Mouse (Mus musculus): ENCODE results near the gene Kctd13. TPM values are rescaled to one million over a fixed set of nuclear protein-coding genes. Genes with fewer than 3 reads are reported as not detected.

Kctd13 gene
- 10 to 100 TPM; 31.6 to 38.0 TPM for polyA plus RNA-seq (2017; shearing (Covaris generic))

GRCm38 (mm10) chr7:126928384-126929037, at the start of gene Kctd13:
Gene Kctd13 (plus strand): TSS chr7:126928879.

GRCm38 (mm10) chr7:126884286-126885164, 44.2 kb upstream of the Kctd13 start, which contains the start of gene Taok2:
Gene Taok2 (minus strand): TSS chr7:126884703.

GRCm38 (mm10) chr7:126922624-126923060, 6.0 kb upstream of the Kctd13 start, which contains the start of gene Tmem219:
Gene Tmem219 (minus strand): TSS chr7:126922917.

DNA sequence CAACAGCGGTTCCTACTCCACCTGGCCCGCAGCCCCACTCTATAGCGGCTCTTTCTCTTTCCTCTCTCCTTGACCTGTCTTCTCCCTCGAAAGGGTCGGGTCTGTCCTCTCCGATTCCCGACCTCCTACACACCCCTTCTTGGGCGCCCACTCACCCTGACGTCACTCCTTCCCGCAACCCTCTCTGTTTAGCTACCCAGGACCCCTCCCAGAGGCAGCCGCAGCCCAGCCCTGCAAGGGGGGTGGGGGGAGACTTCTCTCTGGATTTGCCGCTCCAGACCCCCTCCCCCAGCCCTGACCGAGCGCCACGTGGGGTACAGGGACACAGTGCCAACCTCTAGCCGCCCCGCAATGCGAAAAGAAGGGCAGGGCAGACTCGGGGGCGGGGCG, 20.7 kb downstream of the Kctd13 start, which contains the start of gene Asphd1:
Gene Asphd1 (minus strand): TSS at position 180 of the 390 bp plus-strand sequence.

DNA sequence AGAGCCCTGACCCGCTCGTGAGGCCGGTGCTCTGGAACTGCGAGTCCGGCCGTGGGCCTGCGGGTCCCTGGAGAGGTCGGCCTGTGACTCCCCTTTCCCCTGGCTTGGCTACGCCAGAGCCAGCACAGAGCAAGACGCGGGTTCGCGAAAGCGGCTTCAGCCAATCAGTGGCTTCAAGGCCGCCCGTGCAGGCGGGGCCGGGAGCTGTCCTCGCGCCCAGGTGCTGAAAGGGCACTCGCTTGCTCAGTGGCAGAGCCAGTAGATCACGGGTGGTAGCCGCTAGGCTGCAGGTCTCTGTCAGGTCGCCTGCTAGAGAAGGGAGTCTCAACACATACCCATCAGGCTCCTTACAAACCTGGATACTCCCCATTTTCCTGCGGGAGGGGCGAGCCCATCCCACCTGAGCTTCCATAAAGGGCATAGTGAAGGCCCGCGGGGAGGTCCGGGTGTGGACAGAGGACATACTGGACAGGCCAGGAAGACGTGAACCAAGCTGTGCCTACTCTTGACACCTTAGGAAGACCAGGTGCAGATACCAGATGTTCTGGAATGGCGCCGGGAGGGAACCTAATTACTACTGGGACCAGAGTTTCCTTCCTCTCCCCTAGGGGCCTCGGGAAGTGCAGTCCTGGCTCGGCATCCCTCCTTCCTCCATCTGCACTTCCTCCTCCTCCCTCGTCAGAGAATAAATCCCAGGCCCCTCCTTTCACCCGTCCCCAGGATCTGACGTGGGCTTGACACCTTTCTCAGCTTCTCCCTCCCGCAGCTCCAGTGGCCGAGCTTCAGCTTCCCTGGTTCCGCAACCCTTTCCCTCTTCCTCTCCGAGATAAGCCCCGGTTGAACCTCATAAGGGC, 21.3 kb downstream of the Kctd13 start, which contains the start of gene Sez6l2:
Gene Sez6l2 (plus strand): TSS at position 771 of the 854 bp plus-strand sequence.

GRCm38 (mm10) chr7:126975893-126975949, 47.0 kb downstream of the Kctd13 start, which contains the start of gene Cdipt:
Gene Cdipt (plus strand): TSS chr7:126975914.

GRCm38 (mm10) chr7:126975950-126976866, 47.5 kb downstream of the Kctd13 start, which contains the start of gene Cdiptos:
Gene Cdiptos (minus strand): TSS chr7:126976098.

Other genes starting within 250 kb of the Kctd13 start
- 100 to 1,000 TPM; 104 to 113 TPM for gene Bola2, start 233.5 kb upstream of the Kctd13 start, polyA plus RNA-seq (2017; shearing (Covaris generic))
- 10 to 100 TPM in 1 of 2 experiments, 1 to 10 TPM in 1; 8.3 to 10.8 TPM for gene Slx1b, start 233.1 kb upstream of the Kctd13 start, polyA plus RNA-seq (2017; shearing (Covaris generic))
- gene Coro1a, start 221.1 kb upstream of the Kctd13 start, polyA plus RNA-seq (2017; shearing (Covaris generic)) = 1,000 to 10,000 TPM; 2,830 to 3,089 TPM
- 10 to 100 TPM; 32.8 to 38.7 TPM for gene Mapk3, start 169.3 kb upstream of the Kctd13 start, polyA plus RNA-seq (2017; shearing (Covaris generic))
- gene Gdpd3, start 162.5 kb upstream of the Kctd13 start, polyA plus RNA-seq (2017; shearing (Covaris generic)) = 1 to 10 TPM in 1 of 2 experiments, under 1 TPM in 1; 0.89 to 1.3 TPM
- gene Ypel3, start 151.9 kb upstream of the Kctd13 start, polyA plus RNA-seq (2017; shearing (Covaris generic)) = 100 to 1,000 TPM; 490 to 573 TPM
- 1 to 10 TPM; 4.3 to 6.4 TPM for gene Tbx6, start 147.4 kb upstream of the Kctd13 start, polyA plus RNA-seq (2017; shearing (Covaris generic))
- 100 to 1,000 TPM; 363 to 467 TPM for gene Ppp4c, start 136.4 kb upstream of the Kctd13 start, polyA plus RNA-seq (2017; shearing (Covaris generic))
- under 1 TPM; 0.16 to 0.97 TPM for gene Fam57b, start 131.2 kb upstream of the Kctd13 start, polyA plus RNA-seq (2017; shearing (Covaris generic))
- gene 4930451I11Rik, start 97.2 kb upstream of the Kctd13 start, polyA plus RNA-seq (2017; shearing (Covaris generic)) = not detected
- not detected for gene Doc2a, start 81.5 kb upstream of the Kctd13 start, polyA plus RNA-seq (2017; shearing (Covaris generic))
- gene Hirip3, start 66.9 kb upstream of the Kctd13 start, polyA plus RNA-seq (2017; shearing (Covaris generic)) = 1 to 10 TPM; 7.9 to 8.7 TPM
- gene Ino80e, start 66.5 kb upstream of the Kctd13 start, polyA plus RNA-seq (2017; shearing (Covaris generic)) = 10 to 100 TPM; 75.8 to 78.6 TPM
- gene Taok2, start 44.2 kb upstream of the Kctd13 start, polyA plus RNA-seq (2017; shearing (Covaris generic)) = 10 to 100 TPM; 44.6 to 51.3 TPM
- 10 to 100 TPM; 39.4 to 53.1 TPM for gene Tmem219, start 6.0 kb upstream of the Kctd13 start, polyA plus RNA-seq (2017; shearing (Covaris generic))
- gene Asphd1, start 20.7 kb downstream of the Kctd13 start, polyA plus RNA-seq (2017; shearing (Covaris generic)) = under 1 TPM; 0.19 to 0.69 TPM
- gene Sez6l2, start 21.7 kb downstream of the Kctd13 start, polyA plus RNA-seq (2017; shearing (Covaris generic)) = 1 to 10 TPM in 1 of 2 experiments, under 1 TPM in 1; 0.74 to 1.0 TPM
- 100 to 1,000 TPM; 248 to 261 TPM for gene Cdipt, start 47.0 kb downstream of the Kctd13 start, polyA plus RNA-seq (2017; shearing (Covaris generic))
- 1 to 10 TPM in 1 of 2 experiments, under 1 TPM in 1; 0.94 to 3.5 TPM for gene Cdiptos, start 47.2 kb downstream of the Kctd13 start, polyA plus RNA-seq (2017; shearing (Covaris generic))
- gene Mvp, start 85.7 kb downstream of the Kctd13 start, polyA plus RNA-seq (2017; shearing (Covaris generic)) = 10 to 100 TPM; 49.5 to 51.3 TPM
- 1 to 10 TPM in 1 of 2 experiments, under 1 TPM in 1; 0.71 to 3.4 TPM for gene Pagr1b, start 87.6 kb downstream of the Kctd13 start, polyA plus RNA-seq (2017; shearing (Covaris generic))
- gene Pagr1a, start 88.5 kb downstream of the Kctd13 start, polyA plus RNA-seq (2017; shearing (Covaris generic)) = 100 to 1,000 TPM; 140 to 147 TPM
- 10 to 100 TPM; 35.6 to 68.8 TPM for gene Gm42742, start 92.2 kb downstream of the Kctd13 start, polyA plus RNA-seq (2017; shearing (Covaris generic))
- gene Prrt2, start 92.3 kb downstream of the Kctd13 start, polyA plus RNA-seq (2017; shearing (Covaris generic)) = 10 to 100 TPM in 1 of 2 experiments, 1 to 10 TPM in 1; 9.5 to 16.8 TPM
- 100 to 1,000 TPM; 152 to 157 TPM for gene Maz, start 98.2 kb downstream of the Kctd13 start, polyA plus RNA-seq (2017; shearing (Covaris generic))
- gene Kif22, start 113.6 kb downstream of the Kctd13 start, polyA plus RNA-seq (2017; shearing (Covaris generic)) = 10 to 100 TPM; 10.1 to 11.0 TPM
- gene Zg16, start 158.4 kb downstream of the Kctd13 start, polyA plus RNA-seq (2017; shearing (Covaris generic)) = 1 to 10 TPM in 1 of 2 experiments, not detected in 1; 1.0 TPM
- gene AI467606, start 162.5 kb downstream of the Kctd13 start, polyA plus RNA-seq (2017; shearing (Covaris generic)) = 100 to 1,000 TPM; 320 to 356 TPM
- gene Qprt, start 193.3 kb downstream of the Kctd13 start, polyA plus RNA-seq (2017; shearing (Covaris generic)) = 10 to 100 TPM; 17.9 to 21.1 TPM
- 100 to 1,000 TPM in 1 of 2 experiments, 10 to 100 TPM in 1; 81.1 to 120 TPM for gene Spn, start 208.9 kb downstream of the Kctd13 start, polyA plus RNA-seq (2017; shearing (Covaris generic))